Mouse (Mus musculus): ENCODE measurements around the gene Kcnip2. TPM values are rescaled to one million over a fixed set of nuclear protein-coding genes. Genes with fewer than 3 reads are reported as not detected.

Gene Kcnip2
- total RNA-seq (2023) = under 1 TPM; 0.44 to 0.66 TPM

DNA sequence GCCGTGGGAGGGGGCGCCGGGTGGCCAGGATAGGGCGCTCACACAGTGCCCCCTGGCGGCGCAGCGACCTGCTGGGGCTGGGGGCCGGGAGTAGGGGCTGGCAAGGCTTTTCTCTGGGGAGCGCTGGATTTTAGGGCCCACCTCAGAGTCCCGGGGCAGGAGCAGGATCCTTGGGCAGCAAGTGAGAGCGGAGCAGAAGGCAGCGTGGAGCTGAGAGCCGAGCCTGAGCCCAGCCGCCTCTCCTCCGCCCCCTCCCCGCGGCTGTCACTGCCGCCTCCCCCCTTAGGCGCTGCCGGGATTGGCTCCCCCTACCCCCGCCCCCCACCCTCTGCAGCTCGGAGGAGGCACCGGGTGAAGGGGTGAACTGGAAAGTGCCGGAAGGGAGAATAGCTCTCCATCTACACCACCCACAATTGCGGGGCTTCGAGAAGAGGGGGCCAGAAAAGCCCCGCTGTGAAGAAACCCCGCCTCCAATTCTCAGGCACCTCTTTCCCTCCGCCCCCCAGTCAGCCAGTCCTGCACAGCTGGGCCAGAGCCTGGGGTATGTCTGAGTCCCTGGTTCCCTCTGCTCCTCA, at the start of gene Kcnip2:
Gene Kcnip2 (minus strand): TSS at position 231 of the 575 bp plus-strand sequence.

GRCm38 (mm10) chr19:45783181-45783932, 32.5 kb downstream of the Kcnip2 start, which contains the start of gene Mgea5:
TSS of gene Mgea5 (minus strand) at chr19:45783837.

DNA sequence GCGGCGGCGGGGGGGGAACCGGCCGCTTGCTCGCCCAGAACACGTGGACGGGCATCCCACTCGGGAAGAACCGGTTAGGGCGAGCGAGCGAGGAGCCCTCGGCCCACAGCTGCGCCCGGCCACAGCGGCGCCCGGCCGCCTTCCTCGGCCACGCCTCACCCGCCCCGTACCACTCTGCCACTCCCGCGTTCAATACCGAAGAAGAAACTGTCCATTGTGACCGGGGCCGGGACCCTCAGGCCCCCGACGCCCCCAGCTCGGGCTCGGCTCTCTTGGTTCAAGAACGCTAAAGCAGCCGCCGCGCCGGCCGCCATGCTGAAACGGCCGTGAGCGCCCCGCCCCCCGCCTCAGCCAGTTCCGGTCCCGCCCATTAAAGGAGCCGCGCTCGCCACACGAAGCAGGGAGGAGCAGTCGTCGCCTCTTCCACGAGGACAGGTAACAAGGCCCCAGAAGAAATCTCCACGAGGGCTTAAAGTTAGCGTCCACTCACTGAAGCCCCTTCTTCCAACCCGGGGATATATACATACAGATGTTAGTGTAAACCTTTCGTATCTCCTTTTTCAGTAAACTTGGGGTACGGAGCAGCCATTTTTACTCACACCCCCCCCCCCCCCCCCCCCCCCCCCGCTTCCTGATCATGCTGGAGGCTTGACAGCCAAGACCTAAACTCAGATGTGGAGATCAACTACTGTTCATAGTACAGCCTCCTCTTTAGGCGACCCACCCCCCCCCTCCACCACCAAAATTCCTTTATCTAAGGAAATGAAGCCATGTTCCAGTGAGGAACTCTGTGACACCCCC, 66.4 kb downstream of the Kcnip2 start, which contains the start of gene Npm3:
Gene Npm3 (minus strand): TSS at position 349 of the 801 bp plus-strand sequence.

DNA sequence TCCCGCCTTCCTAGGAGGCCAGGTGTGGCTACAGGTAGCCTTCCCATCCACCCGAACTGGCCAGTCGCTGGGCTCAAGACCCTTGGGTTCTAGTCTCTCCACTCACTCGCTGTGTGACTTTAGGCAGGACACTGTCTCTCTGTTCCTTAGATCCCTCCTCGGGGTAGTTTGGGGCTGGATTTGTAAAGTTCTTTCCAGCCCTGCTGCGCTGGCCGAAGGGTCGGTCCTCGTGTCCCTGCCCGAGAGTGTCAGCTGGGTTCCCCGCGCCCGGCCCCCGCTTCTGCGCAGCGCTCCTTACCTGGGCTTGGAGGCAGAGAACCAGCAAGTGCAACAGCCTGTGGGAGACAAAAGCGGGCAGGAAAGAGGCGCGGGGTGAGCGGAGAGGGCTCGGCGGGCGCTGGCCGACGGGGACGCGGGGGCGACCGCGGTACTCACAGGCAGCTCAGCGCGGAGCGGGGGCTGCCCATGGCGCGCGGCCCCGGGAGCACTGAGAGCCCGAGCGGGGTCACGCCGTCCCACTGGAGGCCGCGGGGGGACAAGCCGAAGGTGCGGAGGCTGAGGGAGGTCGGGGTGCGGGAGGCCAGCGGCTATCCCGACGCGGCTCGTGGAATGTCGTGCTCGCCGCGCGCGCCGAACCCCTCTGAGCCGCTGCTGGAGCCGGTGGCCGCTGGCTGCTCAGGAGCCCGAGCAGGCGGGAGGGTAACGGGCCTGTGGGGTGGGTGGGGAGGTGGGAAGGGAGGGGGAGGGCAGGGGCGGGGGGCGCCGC, 73.5 kb downstream of the Kcnip2 start, which contains the start of gene Fgf8:
Gene Fgf8 (minus strand): TSS at position 698 of the 766 bp plus-strand sequence.

Other genes starting within 250 kb of the Kcnip2 start
- 10 to 100 TPM; 38.4 to 39.0 TPM for gene Fbxw4, start 155.7 kb downstream of the Kcnip2 start, total RNA-seq (2023)
- gene Fgf8, start 73.1 kb downstream of the Kcnip2 start, total RNA-seq (2023) = not detected
- gene Npm3, start 66.5 kb downstream of the Kcnip2 start, total RNA-seq (2023) = 10 to 100 TPM; 21.7 to 24.5 TPM
- gene Mgea5, start 32.2 kb downstream of the Kcnip2 start, total RNA-seq (2023) = 100 to 1,000 TPM; 157 to 177 TPM
- gene Armh3, start 182.4 kb upstream of the Kcnip2 start, total RNA-seq (2023) = 10 to 100 TPM; 11.7 to 13.3 TPM
- gene Hps6, start 187.4 kb upstream of the Kcnip2 start, total RNA-seq (2023) = 1 to 10 TPM; 5.6 to 8.0 TPM
- 10 to 100 TPM; 19.1 to 23.2 TPM for gene Pprc1, start 228.8 kb upstream of the Kcnip2 start, total RNA-seq (2023)
- gene Ldb1, start 229.2 kb upstream of the Kcnip2 start, total RNA-seq (2023) = 10 to 100 TPM; 74.9 to 85.5 TPM